Mouse (Mus musculus) embryonic facial prominence, embryonic 10.5 days (tissue): Measurements from ENCODE around the gene Smarcal1. TPM values are rescaled to one million over a fixed set of nuclear protein-coding genes. Genes with fewer than 3 reads are reported as not detected.

Source experiments
- DNase-seq: peaks from one replicate; pipeline ENCODE4 v3.0.0-alpha.2; 2017; ENCODE audit warnings: low spot score
- H3K27ac ChIP-seq: fragments of 300-500 bp; sonication (generic); replicated peaks from 2 replicates; pipeline ENCODE4 v1.5.1; 2016; ENCODE audit warnings: mild to moderate bottlenecking
- H3K27me3 ChIP-seq: fragments of 300-500 bp; sonication (generic); replicated peaks from 2 replicates; pipeline ENCODE4 v1.6.1; 2016; ENCODE audit warnings: low read depth, mild to moderate bottlenecking; ENCODE audit not compliant: poor library complexity, severe bottlenecking
- H3K36me3 ChIP-seq: fragments of 300-500 bp; sonication (generic); replicated peaks from 2 replicates; pipeline ENCODE4 v1.6.1; 2016; ENCODE audit warnings: mild to moderate bottlenecking, moderate library complexity
- H3K4me1 ChIP-seq: fragments of 300-500 bp; sonication (generic); 2 replicates; pipeline ENCODE4 v1.6.1; 2016
- H3K4me3 ChIP-seq: fragments of 300-500 bp; sonication (generic); 2 replicates; pipeline ENCODE4 v1.5.1; 2016; ENCODE audit warnings: mild to moderate bottlenecking, moderate library complexity
- H3K9me3 ChIP-seq: fragments of 300-500 bp; sonication (generic); 2 replicates; pipeline ENCODE4 v1.6.1; 2016; ENCODE audit warnings: mild to moderate bottlenecking
- WGBS: fragments of 180-500 bp; shearing (Covaris S2); methylation state at CpG from one replicate; pipeline ENCODE4 v1.1.7; 2016; 5-methylcytosine and 5-hydroxymethylcytosine counted together
- polyA plus RNA-seq: library from polyadenylated mRNA; unstranded; fragments of >200 nt; fragmentation: Nextera tagmentation; extraction: Ambion mirVana; gene quantifications from 2 replicates; pipeline ENCODE4 v1.2.1, GENCODE M21; 2016

The Smarcal1 gene
- polyA plus RNA-seq, 1 experiment from 2014 or later: 31.4 TPM

- WGBS: 39% methylated on average over 49 of the region's 49 CpGs
- Histone ChIP-seq H3K27me3 (no peaks in the 10 kb centered on the region), H3K4me3 (peak overlapping the region; percentile 54), H3K4me1 (peaks cover 3% of the 10 kb centered on the region; the same call in 1 of the 2 replicates), H3K9me3 (no peaks in the 10 kb centered on the region), H3K27ac (peak overlapping the region; percentile 61), H3K36me3 (no peaks in the 10 kb centered on the region)
- DNase-seq: peak; percentile 84
Measured at GRCm38 (mm10) chr1:72640658-72641410, 57.8 kb downstream of the Smarcal1 start.

- Histone ChIP-seq H3K27ac (no peak overlapping the region; the same call in 1 of the 2 replicates), H3K4me3 (no peak overlapping the region), H3K27me3 (no peaks in the 10 kb centered on the region), H3K4me1 (peaks cover 3% of the 10 kb centered on the region; the same call in 1 of the 2 replicates), H3K9me3 (no peaks in the 10 kb centered on the region), H3K36me3 (no peaks in the 10 kb centered on the region)
- DNase-seq: no peak
- 49% methylated on average over 3 of the region's 3 CpGs for WGBS
Measured at GRCm38 (mm10) chr1:72673070-72673469, 90.0 kb downstream of the Smarcal1 start.

Other genes starting within 250 kb of the Smarcal1 start
- gene March4, start 46.3 kb upstream of the Smarcal1 start, polyA plus RNA-seq: not detected in 2 replicates
- not detected in 2 replicates for gene Ankar, start 117.3 kb downstream of the Smarcal1 start, polyA plus RNA-seq
- gene Rpl37a, start 128.0 kb downstream of the Smarcal1 start, polyA plus RNA-seq: 1,442 and 1,468 TPM in 2 replicates
- 474 and 479 TPM in 2 replicates for gene Igfbp2, start 241.3 kb downstream of the Smarcal1 start, polyA plus RNA-seq